ENCODE assay signal across 8 mouse cellular contexts in the genomic region with DNA sequence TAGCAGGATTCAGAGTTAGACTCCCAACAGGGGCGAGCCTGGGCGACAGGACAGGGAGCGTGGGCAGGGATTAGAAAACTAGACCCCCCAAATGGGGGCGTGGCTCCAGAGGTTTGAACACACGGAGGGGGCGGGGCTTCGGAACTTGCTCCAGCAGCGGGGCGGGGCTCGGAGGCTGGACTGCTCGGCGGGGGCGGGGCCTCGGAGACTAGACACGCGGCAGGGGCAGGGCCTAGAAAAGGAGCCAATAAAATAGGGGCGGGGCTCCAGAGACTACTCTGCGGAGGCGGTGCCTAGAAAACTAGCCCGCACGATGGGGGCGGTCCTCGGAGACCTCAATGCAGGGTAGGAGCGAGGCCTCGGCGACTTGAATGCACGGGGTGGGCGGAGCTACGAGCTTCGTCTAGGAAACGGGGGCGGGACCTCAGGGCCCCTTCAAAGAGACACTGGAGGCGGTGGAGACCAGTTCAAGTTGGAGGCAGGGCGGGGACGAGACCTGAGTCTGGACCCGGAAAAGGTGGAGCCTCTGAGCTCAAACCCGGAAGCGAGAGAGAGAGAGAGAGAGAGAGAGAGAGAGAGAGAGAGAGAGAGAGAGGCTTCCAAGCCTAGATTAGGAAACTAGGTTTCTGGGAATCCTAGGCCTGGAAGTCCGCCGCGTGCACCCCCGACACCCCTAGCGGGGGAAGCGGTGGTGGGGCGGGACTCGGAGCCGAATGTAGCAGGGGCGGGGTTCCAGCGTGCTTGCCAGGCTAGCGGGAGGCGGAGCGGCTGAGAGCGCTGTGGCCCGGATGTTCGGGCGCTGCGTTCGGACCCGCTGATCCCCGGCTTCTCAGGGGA. TPM values are rescaled to one million over a fixed set of nuclear protein-coding genes. Genes with fewer than 3 reads are reported as not detected.
DNase-seq lines count a peak whose midpoint lies in the region; ATAC-seq and TF ChIP-seq lines count a peak whose summit lies in the region.

A gene (minus strand): TSS at position 111 of the 837 bp plus-strand sequence.
A gene (plus strand): TSS at position 261 of the 837 bp plus-strand sequence.

- no peak for TF ChIP-seq EP300 in heart, postnatal 0 days (IDR thresholded peaks at IDR 0.05; ENCODE audit: low read depth)

- peaks cover 9% of the 10 kb centered on the region for H3K36me3 ChIP-seq in E14TG2a.4 (ENCODE audit: insufficient read depth, low read length)
- peaks cover 3% of the 10 kb centered on the region; the same call in 1 of the 2 replicates for H3K36me3 ChIP-seq in forebrain, embryonic 12.5 days (replicated peaks)
- H3K36me3 ChIP-seq in heart, postnatal 0 days (replicated peaks; ENCODE audit: control insufficient read depth, insufficient read depth, low read length): peaks cover 4% of the 10 kb centered on the region; the same call in 1 of the 2 replicates
- no peaks in the 10 kb centered on the region for H3K36me3 ChIP-seq in liver, embryonic 16.5 days (ENCODE audit: control insufficient read depth, insufficient read depth)
- peaks cover 8% of the 10 kb centered on the region; the same call in 1 of the 2 replicates for H3K36me3 ChIP-seq in neural tube, embryonic 13.5 days
- H3K36me3 ChIP-seq in testis, adult 2 months (ENCODE audit: control insufficient read depth, insufficient read depth, low read length): no peaks in the 10 kb centered on the region

- TF ChIP-seq CTCF in E14TG2a.4 (conservative IDR thresholded peaks at IDR 0.05; ENCODE audit: low read length): no peak
- peak; percentile 29; the same call in 1 of the 2 replicates for TF ChIP-seq CTCF in heart, postnatal 0 days (IDR thresholded peaks at IDR 0.05; ENCODE audit: low read depth)
- TF ChIP-seq CTCF in testis, adult 2 months (IDR thresholded peaks at IDR 0.05; ENCODE audit: control insufficient read depth, insufficient read depth, insufficient replicate concordance, low read depth, low read length): no peak

- H3K27ac ChIP-seq in forebrain, embryonic 12.5 days: peak within 1 kb of the TSS; percentile 98
- peak within 1 kb of the TSS; percentile 97 for H3K27ac ChIP-seq in heart, postnatal 0 days (ENCODE audit: low read depth)
- H3K27ac ChIP-seq in liver, embryonic 16.5 days (ENCODE audit: low read length): peak within 1 kb of the TSS; percentile 93
- H3K27ac ChIP-seq in neural tube, embryonic 13.5 days (replicated peaks): peak within 1 kb of the TSS; percentile 98
- H3K27ac ChIP-seq in testis, adult 2 months (ENCODE audit: control insufficient read depth, insufficient read depth, low read depth, low read length): peak within 1 kb of the TSS; percentile 80

- ATAC-seq in forebrain, embryonic 12.5 days (ENCODE audit: low FRiP score): peak; percentile 97
- ATAC-seq in heart, postnatal 0 days (ENCODE audit: insufficient read depth, low read depth): peak; percentile 92
- peak; percentile 89 for ATAC-seq in liver, embryonic 16.5 days (ENCODE audit: low read depth)
- peak; percentile 97 for ATAC-seq in neural tube, embryonic 13.5 days (ENCODE audit: low read depth)

- no peaks in the 10 kb centered on the region for H3K27me3 ChIP-seq in E14TG2a.4 (ENCODE audit: insufficient read depth, low read length)
- H3K27me3 ChIP-seq in forebrain, embryonic 12.5 days: no peaks in the 10 kb centered on the region
- H3K27me3 ChIP-seq in heart, postnatal 0 days (ENCODE audit: control insufficient read depth, insufficient read depth, low read length): no peaks in the 10 kb centered on the region
- H3K27me3 ChIP-seq in liver, embryonic 16.5 days (ENCODE audit: control insufficient read depth, insufficient read depth, low read depth, low read length): peaks cover 13% of the 10 kb centered on the region
- H3K27me3 ChIP-seq in neural tube, embryonic 13.5 days: no peaks in the 10 kb centered on the region
- H3K27me3 ChIP-seq in testis, adult 2 months (ENCODE audit: control insufficient read depth, insufficient read depth, low read length): no peaks in the 10 kb centered on the region

- TF ChIP-seq POLR2A in testis, adult 2 months (IDR thresholded peaks at IDR 0.05; ENCODE audit: control insufficient read depth, low read depth, low read length): peak; percentile 66

- WGBS in forebrain, embryonic 12.5 days: under 1% methylated on average over 60 of the region's 60 CpGs
- WGBS in heart, postnatal 0 days: under 1% methylated on average over 57 of the region's 60 CpGs
- under 1% methylated on average over 60 of the region's 60 CpGs for WGBS in liver, embryonic 16.5 days (ENCODE audit: insufficient replicate concordance)
- under 1% methylated on average over 60 of the region's 60 CpGs for WGBS in neural tube, embryonic 13.5 days

- H3K4me2 ChIP-seq in forebrain, embryonic 12.5 days: peak within 1 kb of the TSS; percentile 69
- H3K4me2 ChIP-seq in heart, postnatal 0 days (ENCODE audit: low read depth, low read length): peak within 1 kb of the TSS; percentile 75
- peak within 1 kb of the TSS; percentile 78 for H3K4me2 ChIP-seq in liver, embryonic 16.5 days (ENCODE audit: low read depth, low read length)
- peak within 1 kb of the TSS; percentile 84 for H3K4me2 ChIP-seq in neural tube, embryonic 13.5 days

- peak within 1 kb of the TSS; percentile 84 for H3K9ac ChIP-seq in forebrain, embryonic 12.5 days
- peak within 1 kb of the TSS; percentile 75 for H3K9ac ChIP-seq in heart, postnatal 0 days (replicated peaks; ENCODE audit: low read depth, low read length)
- H3K9ac ChIP-seq in liver, embryonic 16.5 days (ENCODE audit: low read depth, low read length): peak within 1 kb of the TSS; percentile 81
- peak within 1 kb of the TSS; percentile 89 for H3K9ac ChIP-seq in neural tube, embryonic 13.5 days

- H3K4me3 ChIP-seq in E14TG2a.4 (replicated peaks; ENCODE audit: low read length): peak within 1 kb of the TSS; percentile 91
- peak within 1 kb of the TSS; percentile 70 for H3K4me3 ChIP-seq in forebrain, embryonic 12.5 days (replicated peaks)
- H3K4me3 ChIP-seq in heart, postnatal 0 days (ENCODE audit: low read depth, low read length): peak within 1 kb of the TSS; percentile 71
- peak within 1 kb of the TSS; percentile 87 for H3K4me3 ChIP-seq in liver, embryonic 16.5 days (ENCODE audit: low read depth, low read length)
- H3K4me3 ChIP-seq in neural tube, embryonic 13.5 days: peak within 1 kb of the TSS; percentile 64
- peak within 1 kb of the TSS; percentile 87 for H3K4me3 ChIP-seq in testis, adult 2 months (ENCODE audit: control insufficient read depth, low read depth, low read length)

- H3K4me1 ChIP-seq in E14TG2a.4 (replicated peaks; ENCODE audit: low read depth, low read length): peaks cover 43% of the 10 kb centered on the region
- H3K4me1 ChIP-seq in forebrain, embryonic 12.5 days: peaks cover 30% of the 10 kb centered on the region
- peaks cover 15% of the 10 kb centered on the region; the same call in 1 of the 2 replicates for H3K4me1 ChIP-seq in heart, postnatal 0 days (ENCODE audit: control insufficient read depth, insufficient read depth)
- H3K4me1 ChIP-seq in liver, embryonic 16.5 days (ENCODE audit: control insufficient read depth, low read depth, low read length): peaks cover 7% of the 10 kb centered on the region; the same call in 1 of the 2 replicates
- peaks cover 49% of the 10 kb centered on the region for H3K4me1 ChIP-seq in neural tube, embryonic 13.5 days (replicated peaks)
- H3K4me1 ChIP-seq in testis, adult 2 months (ENCODE audit: control insufficient read depth, insufficient read depth, low read length): peaks cover 8% of the 10 kb centered on the region

- peak; percentile 97 for DNase-seq in c-Kit-positive CD71-positive TER-119-positive erythroid progenitor cells, embryonic 14.5 days (ENCODE audit: low spot score)
- peak; percentile 100 for DNase-seq in heart, postnatal 0 days (ENCODE audit: low spot score)
- DNase-seq in kidney, postnatal 4 days: peak; percentile 100

- H3K9me3 ChIP-seq in E14TG2a.4 (ENCODE audit: low read length): no peaks in the 10 kb centered on the region
- H3K9me3 ChIP-seq in forebrain, embryonic 12.5 days: no peaks in the 10 kb centered on the region
- H3K9me3 ChIP-seq in heart, postnatal 0 days (replicated peaks; ENCODE audit: control insufficient read depth, low read length): no peaks in the 10 kb centered on the region
- H3K9me3 ChIP-seq in liver, embryonic 16.5 days (replicated peaks; ENCODE audit: control insufficient read depth, low read length): no peaks in the 10 kb centered on the region
- no peaks in the 10 kb centered on the region for H3K9me3 ChIP-seq in neural tube, embryonic 13.5 days

RNA-seq across cellular contexts. Expression of the first gene that starts in this region (rescaled TPM):
- 7.0 and 8.5 TPM in 2 replicates for polyA plus RNA-seq in forebrain, embryonic 12.5 days (2016; fragmentation: Nextera tagmentation; extraction: Ambion mirVana)
- 15.7 and 19.1 TPM in 2 replicates for total RNA-seq in heart, postnatal 0 days (2014; rRNA removed; ENCODE audit: low replicate concordance)
- polyA plus RNA-seq in heart, postnatal 0 days (2015; fragmentation: Nextera tagmentation; extraction: Ambion mirVana): 18.0 and 19.8 TPM in 2 replicates
- 9.8 and 10.2 TPM in 2 replicates for polyA plus RNA-seq in liver, embryonic 16.5 days (2015; fragmentation: Nextera tagmentation; extraction: Ambion mirVana)
- polyA plus RNA-seq in neural tube, embryonic 13.5 days (2015; fragmentation: Nextera tagmentation; extraction: Ambion mirVana): 10.0 and 13.8 TPM in 2 replicates
- 1.0 and 1.2 TPM in 2 replicates for polyA plus RNA-seq in testis, adult 2 months (2012; rRNA removed)

RNA-seq across cellular contexts. Expression of the second gene that starts in this region (rescaled TPM):
- polyA plus RNA-seq in forebrain, embryonic 12.5 days (2016; fragmentation: Nextera tagmentation; extraction: Ambion mirVana): 81.0 and 81.7 TPM in 2 replicates
- total RNA-seq in heart, postnatal 0 days (2014; rRNA removed; ENCODE audit: low replicate concordance): 47.9 and 78.1 TPM in 2 replicates
- 74.9 and 75.6 TPM in 2 replicates for polyA plus RNA-seq in heart, postnatal 0 days (2015; fragmentation: Nextera tagmentation; extraction: Ambion mirVana)
- polyA plus RNA-seq in liver, embryonic 16.5 days (2015; fragmentation: Nextera tagmentation; extraction: Ambion mirVana): 15.9 and 17.4 TPM in 2 replicates
- polyA plus RNA-seq in neural tube, embryonic 13.5 days (2015; fragmentation: Nextera tagmentation; extraction: Ambion mirVana): 140 and 160 TPM in 2 replicates
- polyA plus RNA-seq in testis, adult 2 months (2012; rRNA removed): 13.1 and 17.9 TPM in 2 replicates

Comparison
In these comparisons a context has a peak if more than half of its experiments do, and no peak if none do; other contexts are left out.
1. Peak in every context shown above with its lines: DNase-seq, ATAC-seq, H3K4me3 ChIP-seq and H3K27ac ChIP-seq.